Mouse (Mus musculus) urinary bladder, postnatal 4 days (tissue): ENCODE measurements around the gene Srgap1.

Experiments
- DNase-seq, 2 experiments: peaks; one replicate each; pipeline ENCODE4 v3.0.0; 2021 to 2022; ENCODE audit warnings: low spot score in 2 of 2

Srgap1 gene

DNA sequence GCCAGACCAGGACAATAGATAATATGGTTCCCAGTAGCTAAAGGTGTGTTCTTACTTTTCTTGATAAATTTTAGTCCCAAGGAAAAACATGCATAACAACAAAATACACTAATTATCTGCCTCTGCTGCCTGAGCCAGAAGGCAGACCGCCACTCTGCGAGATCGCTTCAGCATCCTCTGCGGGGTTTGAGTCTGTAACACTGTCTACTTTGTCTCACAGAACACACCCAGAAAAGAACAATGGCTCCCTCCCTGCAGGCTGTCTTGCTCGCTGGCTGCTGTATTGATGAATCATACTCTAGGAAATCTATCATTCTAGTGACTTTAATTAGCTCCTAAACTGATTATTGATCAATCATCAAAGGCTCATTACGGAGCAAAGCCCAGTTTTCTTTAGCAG is 164.7 kb downstream of the Srgap1 start:
- no peak for DNase-seq

DNA sequence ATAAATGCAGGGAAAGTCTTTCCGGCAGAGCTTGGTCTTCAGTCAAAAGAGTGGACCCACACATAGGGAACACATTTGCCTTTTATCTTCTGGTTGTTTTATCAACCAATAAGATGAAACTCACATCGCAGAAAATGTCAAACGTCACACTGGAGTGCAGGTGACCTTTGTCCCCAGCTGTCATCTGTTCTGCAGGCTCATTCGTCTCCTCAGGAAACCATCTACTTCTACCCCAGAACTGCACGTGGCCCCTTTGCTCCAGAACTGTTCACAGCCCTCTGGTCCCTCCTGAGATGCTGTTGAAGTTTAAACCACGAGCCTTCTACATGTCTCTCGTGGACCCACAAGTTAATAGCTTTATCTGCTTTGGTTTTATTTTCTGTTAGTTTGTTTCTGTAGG is 168.3 kb downstream of the Srgap1 start:
- DNase-seq, result no peak

- DNase-seq, result no peak
Observed at GRCm38 (mm10) chr10:121877906-121878305, 169.2 kb downstream of the Srgap1 start.

- no peak for DNase-seq
Observed at GRCm38 (mm10) chr10:121873063-121873489, 174.0 kb downstream of the Srgap1 start.

DNA sequence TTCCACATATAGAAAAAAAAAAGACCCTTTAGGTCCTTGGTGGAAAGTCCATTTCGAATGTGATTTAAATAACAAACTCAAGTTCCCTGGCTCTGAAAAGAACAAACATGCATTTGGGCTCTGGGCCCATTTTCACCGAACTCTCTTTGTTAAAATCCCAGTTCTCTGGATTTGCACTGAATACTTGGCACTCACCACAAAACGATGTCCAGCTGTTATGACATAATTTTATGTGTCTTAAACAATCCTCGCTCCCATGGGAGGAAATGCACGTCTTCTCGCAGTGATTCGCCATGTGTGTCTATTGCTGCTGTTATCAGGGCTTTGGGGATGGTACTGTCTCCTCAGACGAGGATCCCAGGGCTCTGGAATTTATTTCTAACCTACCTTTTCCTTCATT is 177.2 kb downstream of the Srgap1 start:
- no peak for DNase-seq

DNA sequence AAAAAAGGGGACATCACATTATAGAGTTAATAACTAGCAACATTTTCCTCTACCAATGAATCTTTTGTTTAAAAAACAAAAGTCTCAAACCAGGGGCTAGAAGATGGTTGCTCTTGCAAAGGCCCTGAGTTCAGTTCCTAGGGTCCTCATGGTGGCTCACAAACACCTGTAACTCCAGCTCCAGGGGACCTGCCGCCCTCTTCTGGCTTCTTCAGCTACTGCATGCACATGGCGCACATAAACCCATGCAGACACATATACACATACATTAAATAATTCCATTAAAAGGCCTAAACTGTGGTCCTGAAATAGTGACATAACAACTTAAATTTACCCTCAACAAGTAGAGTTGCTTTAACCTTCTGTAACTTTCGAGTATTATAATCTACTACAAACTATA is 178.9 kb downstream of the Srgap1 start:
- DNase-seq, result no peak

GRCm38 (mm10) chr10:121865503-121866239 is 181.4 kb downstream of the Srgap1 start:
- no peak for DNase-seq

DNA sequence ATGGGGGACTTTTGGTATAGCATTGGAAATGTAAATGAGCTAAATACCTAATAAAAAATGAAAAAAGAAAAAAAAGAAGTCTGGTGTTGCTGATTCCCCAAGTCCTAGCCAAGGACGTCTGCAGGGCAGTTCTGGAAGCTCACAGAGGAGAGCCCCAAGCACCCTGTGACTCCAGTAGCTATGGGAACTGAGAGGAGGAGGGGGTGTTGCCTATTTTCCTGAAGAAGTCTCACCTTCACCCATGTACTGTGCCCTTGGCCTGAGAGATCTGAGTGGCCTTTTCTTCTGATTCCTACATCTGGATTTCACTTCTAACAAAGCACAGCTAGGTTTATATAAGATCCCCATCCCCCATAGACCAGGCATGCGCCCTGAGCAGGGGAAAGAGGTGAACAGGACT is 186.2 kb downstream of the Srgap1 start:
- no peak for DNase-seq

- DNase-seq, result no peak
Observed at GRCm38 (mm10) chr10:121859803-121860571, 187.1 kb downstream of the Srgap1 start.

- DNase-seq, result no peak
Observed at GRCm38 (mm10) chr10:121858911-121859310, 188.2 kb downstream of the Srgap1 start.

- no peak for DNase-seq
Observed at GRCm38 (mm10) chr10:121858086-121858485, 189.0 kb downstream of the Srgap1 start.

DNA sequence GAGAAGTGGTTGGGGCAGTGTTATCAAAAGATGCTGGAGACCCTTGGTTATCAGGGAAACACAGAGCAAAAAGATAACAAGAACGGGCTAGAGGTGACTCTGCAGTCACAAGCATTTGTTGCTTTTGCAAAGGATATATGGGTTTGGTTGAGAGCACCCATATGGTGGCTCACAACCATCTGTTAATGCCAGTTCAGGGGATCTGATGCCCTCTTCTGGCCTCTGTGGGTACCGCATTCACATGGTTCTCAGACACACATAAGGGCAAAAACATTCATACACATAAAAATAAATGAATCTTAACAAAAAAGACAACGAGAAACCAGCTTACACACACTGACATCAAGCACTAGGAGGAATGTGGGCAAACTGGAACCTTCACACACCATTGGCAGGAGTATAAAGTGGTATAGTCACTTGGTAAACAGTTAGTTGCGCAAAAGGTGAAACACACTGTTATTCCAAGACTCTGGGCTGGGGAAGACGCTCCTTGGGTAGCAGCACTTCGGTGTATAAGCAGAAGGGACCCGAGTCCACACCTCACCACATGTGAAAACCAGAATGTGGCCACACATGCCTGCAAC is 191.2 kb downstream of the Srgap1 start:
- DNase-seq, result no peak

- DNase-seq, result no peak
Observed at GRCm38 (mm10) chr10:121853385-121853808, 193.7 kb downstream of the Srgap1 start.

- no peak for DNase-seq
Observed at GRCm38 (mm10) chr10:121849496-121849895, 197.6 kb downstream of the Srgap1 start.

DNA sequence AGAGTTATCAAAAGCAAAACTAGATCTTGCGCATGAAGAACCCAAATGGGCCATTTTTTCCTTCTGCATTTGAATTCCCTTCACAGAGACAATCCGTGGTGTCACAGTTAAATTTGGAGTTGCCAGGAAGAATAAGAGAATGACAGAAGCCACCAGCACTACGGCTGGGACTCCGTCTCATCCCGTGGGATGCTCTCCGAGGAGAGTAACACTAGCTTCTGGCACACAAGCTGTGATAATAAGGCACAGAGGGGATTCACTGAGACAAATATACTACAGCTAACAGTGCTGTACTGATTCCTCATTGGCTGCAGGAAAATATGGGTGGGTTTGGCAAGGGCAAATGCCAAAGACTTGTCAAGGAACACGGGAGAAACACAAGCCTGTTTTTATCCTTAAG is 201.4 kb downstream of the Srgap1 start:
- DNase-seq, result no peak

GRCm38 (mm10) chr10:121837166-121837898 is 209.8 kb downstream of the Srgap1 start:
- peak; percentile 62 to 65 for DNase-seq

DNA sequence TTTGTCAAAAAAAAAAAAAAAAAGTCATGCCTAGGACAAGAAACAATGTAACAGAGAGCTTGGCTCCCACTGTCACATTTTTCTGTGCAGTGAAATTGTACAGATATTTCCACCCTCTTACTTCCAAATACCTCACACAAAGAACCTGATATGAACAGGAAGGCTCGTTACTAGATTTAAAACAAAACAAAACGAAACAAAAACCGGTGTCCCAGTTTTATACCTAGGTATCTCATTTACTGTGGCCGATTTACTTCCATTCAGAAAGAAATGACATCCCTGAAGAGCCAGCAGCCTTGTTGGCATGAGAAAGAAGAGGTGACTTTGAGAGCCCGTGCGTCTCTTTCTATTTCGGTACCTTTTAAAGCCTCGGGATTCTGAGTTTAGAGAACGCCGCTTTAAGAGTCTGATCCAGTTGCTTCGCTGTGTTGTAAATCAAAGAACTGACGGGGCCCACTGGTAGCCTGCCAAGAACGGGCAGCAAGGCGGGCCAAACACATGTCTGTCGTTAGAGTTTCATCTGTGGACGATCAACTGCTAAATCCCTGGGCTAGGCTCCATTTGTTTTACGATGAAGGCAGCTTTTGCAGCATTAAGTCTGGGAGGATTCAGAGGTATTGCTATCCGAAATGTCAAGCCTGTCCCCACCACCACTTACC is 210.5 kb downstream of the Srgap1 start:
- DNase-seq, result peak; percentile 71 to 84

DNA sequence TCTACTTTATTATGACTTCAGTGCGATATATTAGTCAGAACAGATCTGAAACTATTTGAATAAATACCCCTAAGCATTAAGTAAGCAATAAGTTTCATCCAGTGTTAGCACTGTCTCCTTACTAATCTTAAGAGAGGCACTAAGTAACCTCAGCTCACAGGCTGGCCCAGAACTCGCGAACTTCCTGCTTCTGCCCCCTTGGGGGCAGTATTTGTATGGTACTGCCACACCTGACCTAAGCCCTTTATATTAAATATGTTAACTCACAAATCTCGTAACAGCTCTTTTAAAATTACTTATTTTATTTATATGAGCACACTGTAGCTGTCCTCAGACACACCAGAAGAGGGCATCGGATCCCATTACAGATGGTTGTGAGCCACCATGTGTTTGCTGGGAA is 213.7 kb downstream of the Srgap1 start:
- DNase-seq, result no peak

DNA sequence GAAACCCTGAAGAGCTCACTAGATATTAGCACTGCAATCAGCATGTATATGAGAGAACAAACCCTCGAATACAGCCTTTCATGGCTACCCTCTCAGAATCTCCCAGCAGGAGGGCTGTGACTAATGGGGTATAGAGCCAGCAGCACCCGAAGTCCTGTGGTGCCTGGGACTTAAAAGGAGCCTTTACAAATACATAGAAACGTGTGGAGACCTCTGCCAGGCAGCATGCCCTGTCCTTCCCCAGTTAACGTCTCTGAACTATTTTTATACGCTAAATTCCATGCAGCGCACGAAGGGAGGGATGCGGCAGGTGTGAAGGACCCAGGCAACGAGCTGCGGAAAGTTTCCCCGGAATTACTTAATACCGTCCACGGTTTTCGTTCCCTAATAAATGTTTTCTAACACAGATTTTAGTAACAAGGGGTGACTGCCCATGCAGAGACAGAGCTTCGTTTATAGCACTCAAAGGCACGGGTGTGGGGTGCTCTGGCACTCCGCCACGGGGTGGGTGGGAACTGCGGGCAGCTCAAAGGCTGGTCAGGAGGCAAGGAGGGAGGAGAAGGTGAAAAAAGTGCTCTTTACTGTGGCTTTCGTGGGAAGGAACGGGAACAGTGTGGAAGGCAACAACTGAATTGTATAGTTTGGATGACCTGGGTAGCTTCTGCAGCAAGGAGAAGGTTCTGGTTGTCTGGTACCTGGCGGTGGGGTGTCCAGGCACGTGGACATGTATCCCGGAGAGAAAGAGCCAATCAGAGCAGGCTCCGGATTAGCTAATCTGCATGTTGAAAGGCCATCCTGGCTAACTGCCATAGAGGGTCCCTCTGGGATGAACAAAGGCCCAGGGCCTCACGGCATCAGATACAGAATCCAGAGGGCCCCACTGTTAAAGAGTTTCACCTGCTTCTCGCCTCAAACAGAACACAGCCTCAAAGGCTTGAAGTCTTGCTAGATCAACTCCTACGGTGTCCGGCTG is 216.5 kb downstream of the Srgap1 start:
- no peak for DNase-seq

- DNase-seq, result no peak
Observed at GRCm38 (mm10) chr10:121829800-121830303, 217.3 kb downstream of the Srgap1 start.
